8 mouse cellular contexts compared by ENCODE assay signal in the genomic region with DNA sequence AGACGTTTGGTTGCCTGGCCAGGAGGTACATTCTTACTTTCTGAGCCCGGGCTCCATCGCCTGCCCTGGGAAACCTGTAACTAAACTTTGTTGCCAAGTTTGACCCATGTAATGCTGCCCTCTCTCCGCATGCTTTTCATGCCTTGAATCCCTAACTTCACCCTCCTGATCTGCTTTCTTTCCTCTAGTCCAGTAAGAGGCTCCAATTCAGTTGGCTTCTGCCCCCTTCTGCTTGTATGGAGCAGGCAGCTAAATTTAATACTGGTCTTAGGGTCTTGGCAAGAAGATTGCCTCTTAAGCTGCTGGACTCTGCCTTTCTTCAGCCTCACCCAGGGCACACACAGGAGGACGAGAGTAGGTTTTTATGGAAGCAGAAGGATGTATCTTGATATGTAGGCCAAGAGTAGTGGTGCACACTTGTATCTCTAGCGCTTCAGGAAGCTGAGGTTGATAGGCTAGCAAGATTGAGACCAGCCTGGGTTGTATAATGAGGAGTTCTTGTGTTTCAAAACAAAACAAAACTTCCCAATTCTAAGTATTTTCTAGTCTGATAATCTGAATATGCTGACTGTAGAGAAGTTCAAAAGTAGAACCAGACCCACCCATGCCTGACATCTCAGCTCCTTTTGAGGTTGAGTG. TPM values are rescaled to one million over a fixed set of nuclear protein-coding genes. Genes with fewer than 3 reads are reported as not detected.
DNase-seq lines count a peak whose midpoint lies in the region; ATAC-seq lines count a peak whose summit lies in the region.

No protein-coding gene starts in this region.

- H3K27me3 ChIP-seq in forebrain, embryonic 10.5 days (ENCODE audit: poor library complexity, severe bottlenecking): no peaks in the 10 kb centered on the region
- no peaks in the 10 kb centered on the region for H3K27me3 ChIP-seq in limb, embryonic 15.5 days
- no peaks in the 10 kb centered on the region for H3K27me3 ChIP-seq in stomach, embryonic 15.5 days (replicated peaks)

- H3K4me3 ChIP-seq in forebrain, embryonic 10.5 days: peak overlapping the region; percentile 58
- peak overlapping the region; percentile 50 for H3K4me3 ChIP-seq in limb, embryonic 15.5 days
- H3K4me3 ChIP-seq in stomach, embryonic 15.5 days (replicated peaks): peak overlapping the region; percentile 48

- peak overlapping the region; percentile 91 for H3K27ac ChIP-seq in forebrain, embryonic 10.5 days
- peak overlapping the region; percentile 94 for H3K27ac ChIP-seq in limb, embryonic 15.5 days
- peak overlapping the region; percentile 98 for H3K27ac ChIP-seq in stomach, embryonic 15.5 days

- H3K9me3 ChIP-seq in forebrain, embryonic 10.5 days: no peaks in the 10 kb centered on the region
- no peaks in the 10 kb centered on the region for H3K9me3 ChIP-seq in limb, embryonic 15.5 days
- no peaks in the 10 kb centered on the region for H3K9me3 ChIP-seq in stomach, embryonic 15.5 days

- ATAC-seq in limb, embryonic 15.5 days (ENCODE audit: insufficient number of reproducible peaks, low FRiP score, low TSS enrichment, low read depth): no peak
- no peak for ATAC-seq in stomach, embryonic 15.5 days (ENCODE audit: insufficient read depth, low FRiP score, low read depth)

- H3K4me1 ChIP-seq in forebrain, embryonic 10.5 days: peaks cover 71% of the 10 kb centered on the region
- peaks cover 75% of the 10 kb centered on the region for H3K4me1 ChIP-seq in limb, embryonic 15.5 days
- peaks cover 58% of the 10 kb centered on the region for H3K4me1 ChIP-seq in stomach, embryonic 15.5 days

- H3K36me3 ChIP-seq in forebrain, embryonic 10.5 days (replicated peaks): peaks cover 2% of the 10 kb centered on the region; the same call in 1 of the 2 replicates
- H3K36me3 ChIP-seq in limb, embryonic 15.5 days: no peaks in the 10 kb centered on the region
- no peaks in the 10 kb centered on the region for H3K36me3 ChIP-seq in stomach, embryonic 15.5 days

- peak overlapping the region; percentile 31; the same call in 1 of the 2 replicates for H3K9ac ChIP-seq in limb, embryonic 15.5 days
- H3K9ac ChIP-seq in stomach, embryonic 15.5 days: peak overlapping the region; percentile 49

- WGBS in forebrain, embryonic 10.5 days: 38% methylated on average over 6 of the region's 6 CpGs
- WGBS in limb, embryonic 15.5 days: 26% methylated on average over 6 of the region's 6 CpGs
- 23% methylated on average over 6 of the region's 6 CpGs for WGBS in stomach, embryonic 15.5 days

- H3K4me2 ChIP-seq in limb, embryonic 15.5 days: peak overlapping the region; percentile 91
- peak overlapping the region; percentile 88 for H3K4me2 ChIP-seq in stomach, embryonic 15.5 days

- peak; percentile 41 for DNase-seq in thymus, postnatal 0 days (ENCODE audit: low spot score)
- no peak for DNase-seq in thymus, postnatal 4 days
- DNase-seq in forebrain, embryonic 10.5 days (ENCODE audit: extremely low spot score, low spot score): no peak
- DNase-seq in cerebellum, adult 18-20 months: no peak
- DNase-seq in natural killer cell, adult 2 months (ENCODE audit: low spot score in 2 of 2): no peak
- DNase-seq in right cerebral cortex, adult 2 months (ENCODE audit: low spot score in 2 of 2): no peak

RNA-seq across cellular contexts. Expression of a gene that starts 10.9 kb away (rescaled TPM):
- 29.0 and 37.0 TPM in 2 replicates for polyA plus RNA-seq in thymus, postnatal 0 days (2015; fragmentation: Nextera tagmentation; extraction: Ambion mirVana)
- polyA plus RNA-seq in forebrain, embryonic 10.5 days (2016; fragmentation: Nextera tagmentation; extraction: Ambion mirVana): 24.7 and 25.3 TPM in 2 replicates
- polyA plus RNA-seq in limb, embryonic 15.5 days (2015; fragmentation: Nextera tagmentation; extraction: Ambion mirVana): 18.9 and 22.6 TPM in 2 replicates
- 21.7 and 24.4 TPM in 2 replicates for polyA plus RNA-seq in stomach, embryonic 15.5 days (2015; fragmentation: Nextera tagmentation; extraction: Ambion mirVana)
